Mouse (Mus musculus): Measurements from ENCODE around the gene Prdm16.

Prdm16 gene

GRCm38 (mm10) chr4:154557168-154557567 is 79.5 kb downstream of the Prdm16 start:
- DNase-seq (ENCODE audit: low spot score): no peak

- no peak for DNase-seq (ENCODE audit: low spot score)
These were observed 80.3 kb downstream of the Prdm16 start for GRCm38 (mm10) chr4:154556418-154556817.

- no peak for DNase-seq (ENCODE audit: low spot score)
These were observed 86.7 kb downstream of the Prdm16 start for GRCm38 (mm10) chr4:154549961-154550393.

- no peak for DNase-seq (ENCODE audit: low spot score)
These were observed 87.2 kb downstream of the Prdm16 start for GRCm38 (mm10) chr4:154549497-154549896.

- no peak for DNase-seq (ENCODE audit: low spot score)
These were observed 89.4 kb downstream of the Prdm16 start for GRCm38 (mm10) chr4:154547176-154547855.

- DNase-seq (ENCODE audit: low spot score): no peak
These were observed 91.4 kb downstream of the Prdm16 start for GRCm38 (mm10) chr4:154545296-154545695.

GRCm38 (mm10) chr4:154543921-154544320 is 92.8 kb downstream of the Prdm16 start:
- no peak for DNase-seq (ENCODE audit: low spot score)

GRCm38 (mm10) chr4:154543128-154543527 is 93.5 kb downstream of the Prdm16 start:
- DNase-seq (ENCODE audit: low spot score): no peak

GRCm38 (mm10) chr4:154542568-154542967 is 94.1 kb downstream of the Prdm16 start:
- DNase-seq (ENCODE audit: low spot score): no peak

GRCm38 (mm10) chr4:154541632-154542276 is 94.9 kb downstream of the Prdm16 start:
- DNase-seq (ENCODE audit: low spot score): no peak

GRCm38 (mm10) chr4:154540671-154541070 is 96.0 kb downstream of the Prdm16 start:
- DNase-seq (ENCODE audit: low spot score): no peak

GRCm38 (mm10) chr4:154539703-154540102 is 97.0 kb downstream of the Prdm16 start:
- no peak for DNase-seq (ENCODE audit: low spot score)

GRCm38 (mm10) chr4:154538727-154539126 is 97.9 kb downstream of the Prdm16 start:
- DNase-seq (ENCODE audit: low spot score): no peak

- DNase-seq (ENCODE audit: low spot score): no peak
These were observed 100.6 kb downstream of the Prdm16 start for GRCm38 (mm10) chr4:154536110-154536509.

- DNase-seq (ENCODE audit: low spot score): no peak
These were observed 105.3 kb downstream of the Prdm16 start for GRCm38 (mm10) chr4:154531368-154531767.

GRCm38 (mm10) chr4:154530336-154530735 is 106.3 kb downstream of the Prdm16 start:
- DNase-seq (ENCODE audit: low spot score): no peak

GRCm38 (mm10) chr4:154527506-154527905 is 109.2 kb downstream of the Prdm16 start:
- DNase-seq (ENCODE audit: low spot score): no peak

- no peak for DNase-seq (ENCODE audit: low spot score)
These were observed 110.3 kb downstream of the Prdm16 start for GRCm38 (mm10) chr4:154526351-154526786.

GRCm38 (mm10) chr4:154523898-154524297 is 112.8 kb downstream of the Prdm16 start:
- no peak for DNase-seq (ENCODE audit: low spot score)

- DNase-seq (ENCODE audit: low spot score): no peak
These were observed 114.6 kb downstream of the Prdm16 start for GRCm38 (mm10) chr4:154521881-154522676.

GRCm38 (mm10) chr4:154519470-154520037 is 117.1 kb downstream of the Prdm16 start:
- no peak for DNase-seq (ENCODE audit: low spot score)

- DNase-seq (ENCODE audit: low spot score): no peak
These were observed 118.7 kb downstream of the Prdm16 start for GRCm38 (mm10) chr4:154517991-154518390.

Measured in layer of hippocampus, adult 9-10 months (tissue).